Mouse (Mus musculus) spleen, adult 2 months (tissue): ENCODE results near the gene Mapk7. TPM values are rescaled to one million over a fixed set of nuclear protein-coding genes. Genes with fewer than 3 reads are reported as not detected.

ENCODE experiments used
- DNase-seq, 2 experiments: peaks; one replicate each; pipeline versions ENCODE4 v3.0.0 to v3.0.0-alpha.2; 2012 to 2021; ENCODE audit warnings: low spot score in 2 of 2, low read depth in 1 of 2
- H3K27ac ChIP-seq: fragments of 200-500 bp; 2 replicates; pipeline ENCODE4 v1.5.1; 2012; ENCODE audit warnings: low read length, inconsistent platforms; ENCODE audit not compliant: insufficient read depth
- H3K27me3 ChIP-seq: fragments of 200-500 bp; 2 replicates; pipeline ENCODE4 v1.6.1; 2012; ENCODE audit warnings: mild to moderate bottlenecking, moderate library complexity, low read length, inconsistent platforms; ENCODE audit not compliant: control insufficient read depth, insufficient read depth
- H3K36me3 ChIP-seq: fragments of 200-500 bp; 2 replicates; pipeline ENCODE4 v1.6.1; 2012; ENCODE audit warnings: mild to moderate bottlenecking, low read length, inconsistent platforms; ENCODE audit not compliant: control insufficient read depth, insufficient read depth
- H3K4me1 ChIP-seq: fragments of 200-500 bp; 2 replicates; pipeline ENCODE4 v1.6.1; 2011; ENCODE audit warnings: inconsistent platforms; ENCODE audit not compliant: control insufficient read depth, insufficient read depth, insufficient read length
- H3K4me3 ChIP-seq: fragments of 200-500 bp; 2 replicates; pipeline ENCODE4 v1.5.1; 2011; ENCODE audit warnings: mild to moderate bottlenecking, inconsistent platforms; ENCODE audit not compliant: insufficient read depth, insufficient read length; ENCODE audit errors: extremely low read depth
- CTCF ChIP-seq: fragments of 200-500 bp; IDR thresholded peaks from 2 replicates; pipeline ENCODE4 v1.5.1; 2011; ENCODE audit warnings: mild to moderate bottlenecking, inconsistent platforms; ENCODE audit not compliant: insufficient read depth, insufficient read length, insufficient replicate concordance; ENCODE audit errors: extremely low read depth
- POLR2A ChIP-seq: fragments of 200-500 bp; IDR thresholded peaks from 2 replicates; pipeline ENCODE4 v1.6.1; 2011; ENCODE audit warnings: low read depth, low read length, inconsistent platforms
- WGBS: fragments of 180-500 bp; shearing (Covaris S2); methylation state at CpG from one replicate; pipeline ENCODE4 v1.1.7; 2018; 5-methylcytosine and 5-hydroxymethylcytosine counted together
- polyA plus RNA-seq: library from polyadenylated mRNA; depleted of rRNA; stranded (reverse); fragments of >200 nt; gene quantifications from 2 replicates; pipeline ENCODE4 v1.2.3, GENCODE M21; 2012; rRNA removed

Mapk7 gene
- polyA plus RNA-seq, 1 experiment = 27.4 TPM

DNA sequence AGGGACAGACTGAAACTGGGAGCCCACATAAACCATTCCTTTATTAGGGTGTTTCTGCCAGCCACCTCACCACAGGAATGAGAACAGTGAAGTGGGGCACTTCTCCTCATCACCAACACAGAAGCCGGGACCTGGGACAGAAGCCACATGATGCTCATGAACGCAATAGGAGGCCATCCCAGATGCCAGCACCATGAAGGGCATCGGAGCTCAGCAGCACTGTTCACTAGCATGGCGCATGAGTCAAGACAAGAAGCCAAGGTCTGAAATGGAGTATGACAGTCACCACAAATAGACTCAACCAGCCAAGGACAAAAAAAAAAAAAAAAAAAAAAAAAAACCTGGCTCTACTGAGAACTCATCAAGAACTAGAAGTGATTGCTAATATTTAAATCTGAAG lies 53.8 kb downstream of the Mapk7 start:
- TF ChIP-seq CTCF = no peak
- TF ChIP-seq POLR2A = no peak
- Histone ChIP-seq H3K4me3 (no peak overlapping the region), H3K4me1 (no peaks in the 10 kb centered on the region), H3K36me3 (no peaks in the 10 kb centered on the region), H3K27me3 (no peaks in the 10 kb centered on the region), H3K27ac (no peak overlapping the region)
- DNase-seq = no peak
- 91% methylated on average over 4 of the region's 4 CpGs for WGBS

DNA sequence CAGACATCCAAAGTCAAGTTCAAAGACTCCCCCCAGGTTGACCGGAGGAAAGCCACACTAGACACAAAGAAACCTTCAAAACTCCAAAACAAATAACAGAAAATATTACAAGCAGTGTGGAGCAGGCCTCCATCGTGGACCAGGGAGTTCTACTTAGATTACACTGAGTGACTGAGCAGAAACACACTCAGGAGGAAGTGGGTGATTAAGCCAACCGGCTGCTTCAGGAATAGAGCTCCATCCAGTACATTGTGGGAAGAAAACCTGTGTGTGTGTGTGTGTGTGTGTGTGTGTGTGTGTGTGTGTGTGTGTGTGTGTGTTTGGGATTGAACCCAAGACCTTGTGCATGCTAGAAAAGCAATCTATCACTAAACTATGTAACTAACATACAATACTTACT lies 55.0 kb downstream of the Mapk7 start:
- 33% methylated on average over 3 of the region's 3 CpGs for WGBS
- DNase-seq = no peak
- Histone ChIP-seq H3K4me3 (no peak overlapping the region), H3K36me3 (no peaks in the 10 kb centered on the region), H3K27ac (no peak overlapping the region), H3K4me1 (no peaks in the 10 kb centered on the region), H3K27me3 (no peaks in the 10 kb centered on the region)
- TF ChIP-seq CTCF (no peak), POLR2A (no peak)

Other genes starting within 250 kb of the Mapk7 start
- 27.3 and 32.1 TPM in 2 replicates for gene Aldh3a2, start 226.9 kb downstream of the Mapk7 start, polyA plus RNA-seq
- gene Slc47a2, start 151.5 kb downstream of the Mapk7 start, polyA plus RNA-seq = not detected in 2 replicates
- gene Slc47a1, start 116.1 kb downstream of the Mapk7 start, polyA plus RNA-seq = 0.09 TPM in 1 of 2 replicates, not detected in the other
- not detected in 2 replicates for gene Rnf112, start 40.3 kb downstream of the Mapk7 start, polyA plus RNA-seq
- 22.2 and 31.2 TPM in 2 replicates for gene Mfap4, start 9.0 kb downstream of the Mapk7 start, polyA plus RNA-seq
- 3.4 and 4.4 TPM in 2 replicates for gene B9d1, start 10.7 kb upstream of the Mapk7 start, polyA plus RNA-seq
- gene Epn2, start 85.3 kb upstream of the Mapk7 start, polyA plus RNA-seq = 9.3 and 10.4 TPM in 2 replicates
- 85.6 and 97.1 TPM in 2 replicates for gene Grap, start 158.9 kb upstream of the Mapk7 start, polyA plus RNA-seq
- gene Fam83g, start 189.7 kb upstream of the Mapk7 start, polyA plus RNA-seq = 1.3 and 2.0 TPM in 2 replicates
- gene Slc5a10, start 226.4 kb upstream of the Mapk7 start, polyA plus RNA-seq = 0.06 TPM in 1 of 2 replicates, not detected in the other